Mouse (Mus musculus) ES-Bruce4 (cell line): Measurements from ENCODE around the gene Sik3. TPM values are rescaled to one million over a fixed set of nuclear protein-coding genes. Genes with fewer than 3 reads are reported as not detected.

Source experiments
- H3K27ac ChIP-seq: 2 replicates; pipeline ENCODE4 v1.5.1; 2012; ENCODE audit warnings: low read length, inconsistent platforms; ENCODE audit not compliant: insufficient read depth
- H3K27me3 ChIP-seq: 2 replicates; pipeline ENCODE4 v1.6.1; 2012; ENCODE audit warnings: mild to moderate bottlenecking, low read length, inconsistent platforms; ENCODE audit not compliant: control insufficient read depth, poor library complexity, insufficient read depth, severe bottlenecking
- H3K36me3 ChIP-seq: 2 replicates; pipeline ENCODE4 v1.6.1; 2012; ENCODE audit warnings: inconsistent platforms, mild to moderate bottlenecking, low read length, moderate library complexity; ENCODE audit not compliant: control insufficient read depth, poor library complexity, insufficient read depth, severe bottlenecking
- H3K4me1 ChIP-seq: one replicate; pipeline ENCODE4 v1.8.1; 2011; ENCODE audit warnings: low read length; ENCODE audit not compliant: control insufficient read depth, insufficient read depth
- H3K4me3 ChIP-seq: 2 replicates; pipeline ENCODE4 v1.5.1; 2011; ENCODE audit warnings: low read depth, mild to moderate bottlenecking, low read length
- H3K9ac ChIP-seq: 2 replicates; pipeline ENCODE4 v1.6.1; 2012; ENCODE audit warnings: low read depth, mild to moderate bottlenecking, inconsistent platforms; ENCODE audit not compliant: poor library complexity, severe bottlenecking
- H3K9me3 ChIP-seq: replicated peaks from 2 replicates; pipeline ENCODE4 v1.6.1; 2012; ENCODE audit warnings: mild to moderate bottlenecking, low read length, inconsistent platforms; ENCODE audit not compliant: control insufficient read depth, poor library complexity, insufficient read depth, severe bottlenecking
- CTCF ChIP-seq: IDR thresholded peaks from one replicate; pipeline ENCODE4 v1.8.1; 2011; ENCODE audit warnings: low read depth, low read length
- EP300 ChIP-seq: IDR thresholded peaks from 2 replicates; pipeline ENCODE4 v1.6.1; 2011; ENCODE audit warnings: low read depth, low read length; ENCODE audit not compliant: insufficient read depth
- POLR2A ChIP-seq: IDR thresholded peaks from one replicate; pipeline ENCODE4 v1.8.1; 2011; ENCODE audit warnings: low read length; ENCODE audit not compliant: insufficient read depth
- polyA plus RNA-seq: library from polyadenylated mRNA; stranded (reverse); fragments of >200 nt; gene quantifications from 2 replicates; pipeline ENCODE4 v1.2.4, GENCODE M21; 2011; ENCODE audit warnings: low read depth; ENCODE audit not compliant: missing spikeins, insufficient read depth, insufficient read length

Sik3 gene
- polyA plus RNA-seq, 1 experiment = 23.2 TPM

GRCm38 (mm10) chr9:46230450-46230975, 217.9 kb downstream of the Sik3 start:
- Histone ChIP-seq H3K27me3 (no peaks in the 10 kb centered on the region), H3K4me3 (peak overlapping the region; percentile 81), H3K9me3 (no peaks in the 10 kb centered on the region), H3K27ac (no peak overlapping the region), H3K36me3 (no peaks in the 10 kb centered on the region), H3K4me1 (no peaks in the 10 kb centered on the region), H3K9ac (peak overlapping the region; percentile 64)
- no peak for TF ChIP-seq CTCF
- TF ChIP-seq EP300 = no peak
- no peak for TF ChIP-seq POLR2A

GRCm38 (mm10) chr9:46235196-46235595, 222.6 kb downstream of the Sik3 start:
- Histone ChIP-seq H3K27me3 (no peaks in the 10 kb centered on the region), H3K4me3 (no peak overlapping the region), H3K9ac (no peak overlapping the region), H3K4me1 (no peaks in the 10 kb centered on the region), H3K36me3 (no peaks in the 10 kb centered on the region), H3K27ac (no peak overlapping the region), H3K9me3 (no peaks in the 10 kb centered on the region)
- TF ChIP-seq CTCF (no peak), EP300 (no peak), POLR2A (no peak)

GRCm38 (mm10) chr9:46235596-46235648, 222.8 kb downstream of the Sik3 start, which contains the start of gene Apoc3:
Apoc3 (minus strand) TSS chr9:46235636.
- H3K27ac ChIP-seq = no peak within 1 kb of the TSS
- H3K9me3 ChIP-seq = no peaks in the 10 kb centered on the region

GRCm38 (mm10) chr9:46235649-46236048, 223.0 kb downstream of the Sik3 start:
- no peaks in the 10 kb centered on the region for H3K4me1 ChIP-seq
- H3K9ac ChIP-seq = no peak overlapping the region
- no peaks in the 10 kb centered on the region for H3K36me3 ChIP-seq
- H3K4me3 ChIP-seq = no peak overlapping the region
- TF ChIP-seq EP300 (no peak), POLR2A (no peak), CTCF (no peak)
- no peaks in the 10 kb centered on the region for H3K9me3 ChIP-seq
- no peaks in the 10 kb centered on the region for H3K27me3 ChIP-seq
- H3K27ac ChIP-seq = no peak overlapping the region

More at GRCm38 (mm10) chr9:46235596-46235648, 222.8 kb downstream of the Sik3 start, which contains the start of gene Apoc3:
- Histone ChIP-seq H3K4me1 (no peaks in the 10 kb centered on the region), H3K27me3 (no peaks in the 10 kb centered on the region), H3K9ac (no peak within 1 kb of the TSS), H3K4me3 (no peak within 1 kb of the TSS), H3K36me3 (no peaks in the 10 kb centered on the region)
- no peak for TF ChIP-seq POLR2A
- TF ChIP-seq CTCF = no peak
- no peak for TF ChIP-seq EP300

GRCm38 (mm10) chr9:46238850-46239249, 226.2 kb downstream of the Sik3 start:
- Histone ChIP-seq H3K9me3 (no peaks in the 10 kb centered on the region), H3K9ac (no peak overlapping the region), H3K4me3 (no peak overlapping the region), H3K27ac (no peak overlapping the region), H3K27me3 (no peaks in the 10 kb centered on the region), H3K4me1 (no peaks in the 10 kb centered on the region), H3K36me3 (no peaks in the 10 kb centered on the region)
- TF ChIP-seq POLR2A (no peak), CTCF (no peak), EP300 (no peak)

- Histone ChIP-seq H3K4me1 (no peaks in the 10 kb centered on the region), H3K9ac (no peak within 1 kb of the TSS), H3K9me3 (no peaks in the 10 kb centered on the region), H3K4me3 (no peak within 1 kb of the TSS), H3K27me3 (no peaks in the 10 kb centered on the region), H3K27ac (no peak within 1 kb of the TSS), H3K36me3 (no peaks in the 10 kb centered on the region)
- no peak for TF ChIP-seq EP300
- no peak for TF ChIP-seq CTCF
- no peak for TF ChIP-seq POLR2A
Observed at GRCm38 (mm10) chr9:46240526-46241153, 228.0 kb downstream of the Sik3 start, which contains the start of gene Apoa4. Apoa4 (plus strand) TSS chr9:46240696.
